Mouse (Mus musculus): ENCODE results near the gene Pcolce. TPM values are rescaled to one million over a fixed set of nuclear protein-coding genes. Genes with fewer than 3 reads are reported as not detected.

Pcolce gene
- polyA plus RNA-seq, 1 experiment from 2014 or later = 157 TPM

GRCm38 (mm10) chr5:137645091-137645651 is 31.6 kb upstream of the Pcolce start:
- Histone ChIP-seq H3K4me3 (peak overlapping the region; percentile 34), H3K27me3 (peaks cover 37% of the 10 kb centered on the region), H3K9me3 (no peaks in the 10 kb centered on the region), H3K4me1 (peaks cover 46% of the 10 kb centered on the region), H3K4me2 (replicated peaks) (peak overlapping the region; percentile 58), H3K27ac (no peak overlapping the region), H3K36me3 (peaks cover 27% of the 10 kb centered on the region), H3K9ac (peak overlapping the region; percentile 20)
- WGBS = 2% methylated on average over 44 of the region's 44 CpGs
- ATAC-seq (ENCODE audit: low FRiP score, low read depth) = no peak

GRCm38 (mm10) chr5:137644484-137644883 is 30.9 kb upstream of the Pcolce start:
- Histone ChIP-seq H3K4me2 (replicated peaks) (no peak overlapping the region), H3K9me3 (no peaks in the 10 kb centered on the region), H3K4me3 (no peak overlapping the region), H3K4me1 (peaks cover 40% of the 10 kb centered on the region), H3K27ac (no peak overlapping the region), H3K9ac (no peak overlapping the region), H3K27me3 (peaks cover 37% of the 10 kb centered on the region), H3K36me3 (peaks cover 34% of the 10 kb centered on the region)
- ATAC-seq (ENCODE audit: low FRiP score, low read depth) = no peak
- 37% methylated on average over 19 of the region's 19 CpGs for WGBS

GRCm38 (mm10) chr5:137642886-137643285 is 29.3 kb upstream of the Pcolce start:
- Histone ChIP-seq H3K27me3 (peaks cover 37% of the 10 kb centered on the region), H3K36me3 (peaks cover 50% of the 10 kb centered on the region), H3K4me1 (peaks cover 24% of the 10 kb centered on the region), H3K9ac (no peak overlapping the region; the same call in 1 of the 2 replicates), H3K27ac (no peak overlapping the region), H3K9me3 (no peaks in the 10 kb centered on the region), H3K4me3 (no peak overlapping the region), H3K4me2 (replicated peaks) (no peak overlapping the region)
- WGBS = 56% methylated on average over 4 of the region's 4 CpGs
- ATAC-seq (ENCODE audit: low FRiP score, low read depth) = no peak

GRCm38 (mm10) chr5:137641054-137641453 is 27.5 kb upstream of the Pcolce start, which contains the start of gene Sap25:
Gene Sap25 (plus strand): TSS chr5:137641334.
- WGBS = 85% methylated on average over 19 of the region's 19 CpGs
- Histone ChIP-seq H3K9ac (no peak within 1 kb of the TSS), H3K4me3 (no peak within 1 kb of the TSS), H3K27ac (no peak within 1 kb of the TSS), H3K27me3 (peaks cover 31% of the 10 kb centered on the region), H3K9me3 (no peaks in the 10 kb centered on the region), H3K4me2 (replicated peaks) (no peak within 1 kb of the TSS), H3K4me1 (peaks cover 13% of the 10 kb centered on the region), H3K36me3 (peaks cover 68% of the 10 kb centered on the region)
- ATAC-seq (ENCODE audit: low FRiP score, low read depth) = no peak

GRCm38 (mm10) chr5:137639472-137639871 is 25.9 kb upstream of the Pcolce start:
- no peak overlapping the region for H3K9ac ChIP-seq
- H3K4me1 ChIP-seq = no peaks in the 10 kb centered on the region; the same call in 1 of the 2 replicates
- H3K27me3 ChIP-seq = peaks cover 15% of the 10 kb centered on the region
- 71% methylated on average over 7 of the region's 7 CpGs for WGBS
- H3K9me3 ChIP-seq = no peaks in the 10 kb centered on the region
- no peak overlapping the region for H3K4me3 ChIP-seq
- no peak overlapping the region for H3K27ac ChIP-seq
- no peak for ATAC-seq (ENCODE audit: low FRiP score, low read depth)
- H3K4me2 ChIP-seq (replicated peaks) = no peak overlapping the region
- H3K36me3 ChIP-seq = peaks cover 84% of the 10 kb centered on the region

GRCm38 (mm10) chr5:137633397-137634084 is 20.0 kb upstream of the Pcolce start:
- peaks cover 66% of the 10 kb centered on the region for H3K36me3 ChIP-seq
- WGBS = 77% methylated on average over 12 of the region's 12 CpGs
- H3K9me3 ChIP-seq = no peaks in the 10 kb centered on the region
- H3K4me2 ChIP-seq (replicated peaks) = no peak overlapping the region
- no peaks in the 10 kb centered on the region for H3K27me3 ChIP-seq
- no peak overlapping the region for H3K27ac ChIP-seq
- H3K9ac ChIP-seq = 0 out of 2 replicates have a peak overlapping the region, but pooled peaks have one; percentile 8
- peaks cover 27% of the 10 kb centered on the region for H3K4me1 ChIP-seq
- no peak for ATAC-seq (ENCODE audit: low FRiP score, low read depth)
- no peak overlapping the region for H3K4me3 ChIP-seq

GRCm38 (mm10) chr5:137631591-137631990 is 18.0 kb upstream of the Pcolce start:
- peak overlapping the region; percentile 94 for H3K4me2 ChIP-seq (replicated peaks)
- no peak for ATAC-seq (ENCODE audit: low FRiP score, low read depth)
- WGBS = 69% methylated on average over 4 of the region's 4 CpGs
- peak overlapping the region; percentile 88 for H3K9ac ChIP-seq
- peak overlapping the region; percentile 87; the same call in 1 of the 2 replicates for H3K27ac ChIP-seq
- H3K36me3 ChIP-seq = peaks cover 46% of the 10 kb centered on the region
- H3K27me3 ChIP-seq = no peaks in the 10 kb centered on the region
- H3K9me3 ChIP-seq = no peaks in the 10 kb centered on the region
- peaks cover 36% of the 10 kb centered on the region for H3K4me1 ChIP-seq
- H3K4me3 ChIP-seq = peak overlapping the region; percentile 93; the same call in 1 of the 2 replicates

- H3K4me3 ChIP-seq = peak overlapping the region; percentile 93
- H3K4me2 ChIP-seq (replicated peaks) = peak overlapping the region; percentile 94
- WGBS = 65% methylated on average over 9 of the region's 9 CpGs
These were observed 17.6 kb upstream of the Pcolce start for GRCm38 (mm10) chr5:137631171-137631570.

GRCm38 (mm10) chr5:137630602-137631001 is 17.0 kb upstream of the Pcolce start:
- Histone ChIP-seq H3K27ac (peak overlapping the region; percentile 87; the same call in 1 of the 2 replicates), H3K9ac (peak overlapping the region; percentile 88), H3K27me3 (no peaks in the 10 kb centered on the region), H3K9me3 (no peaks in the 10 kb centered on the region), H3K4me2 (replicated peaks) (peak overlapping the region; percentile 94), H3K4me1 (peaks cover 36% of the 10 kb centered on the region), H3K4me3 (peak overlapping the region; percentile 93), H3K36me3 (peaks cover 36% of the 10 kb centered on the region)
- WGBS = 28% methylated on average over 3 of the region's 3 CpGs
- ATAC-seq (ENCODE audit: low FRiP score, low read depth) = no peak

More at GRCm38 (mm10) chr5:137631171-137631570, 17.6 kb upstream of the Pcolce start:
- Histone ChIP-seq H3K27ac (peak overlapping the region; percentile 87; the same call in 1 of the 2 replicates), H3K9ac (peak overlapping the region; percentile 88), H3K9me3 (no peaks in the 10 kb centered on the region), H3K36me3 (peaks cover 42% of the 10 kb centered on the region), H3K4me1 (peaks cover 36% of the 10 kb centered on the region), H3K27me3 (no peaks in the 10 kb centered on the region)
- ATAC-seq (ENCODE audit: low FRiP score, low read depth) = no peak

- ATAC-seq (ENCODE audit: low FRiP score, low read depth) = no peak
- Histone ChIP-seq H3K4me3 (peak overlapping the region; percentile 93), H3K9ac (peak overlapping the region; percentile 88), H3K4me1 (peaks cover 36% of the 10 kb centered on the region), H3K27me3 (no peaks in the 10 kb centered on the region), H3K9me3 (no peaks in the 10 kb centered on the region), H3K36me3 (peaks cover 31% of the 10 kb centered on the region), H3K4me2 (replicated peaks) (peak overlapping the region; percentile 94), H3K27ac (peak overlapping the region; percentile 87; the same call in 1 of the 2 replicates)
- WGBS = 16% methylated on average over 6 of the region's 6 CpGs
These were observed 16.4 kb upstream of the Pcolce start for GRCm38 (mm10) chr5:137629906-137630545.

- H3K9me3 ChIP-seq = no peaks in the 10 kb centered on the region
- H3K4me2 ChIP-seq (replicated peaks) = peak overlapping the region; percentile 94
- peak overlapping the region; percentile 93 for H3K4me3 ChIP-seq
- H3K36me3 ChIP-seq = peaks cover 24% of the 10 kb centered on the region
- no peaks in the 10 kb centered on the region for H3K27me3 ChIP-seq
- whole genome bisulfite sequencing = 1% methylated on average over 23 of the region's 23 CpGs
- ATAC-seq (ENCODE audit: low FRiP score, low read depth) = peak; percentile 5
- peaks cover 40% of the 10 kb centered on the region for H3K4me1 ChIP-seq
- H3K27ac ChIP-seq = peak overlapping the region; percentile 87
- H3K9ac ChIP-seq = peak overlapping the region; percentile 88
These were observed 15.7 kb upstream of the Pcolce start for GRCm38 (mm10) chr5:137629306-137629721.
